Mouse (Mus musculus) mature B cell (primary cell): Measurements from ENCODE around the gene Cplx3.

ENCODE experiments used
- in situ Hi-C: fragments of 300-500 bp; cut with MboI; formaldehyde crosslinking; loops from 2 replicates; pipeline ENCODE4 v1.14.3; 2019

The Cplx3 gene

GRCm38 (mm10) chr9:57638651-57639459 is 32.8 kb upstream of the Cplx3 start:
- in situ Hi-C loops, result no loop called here

DNA sequence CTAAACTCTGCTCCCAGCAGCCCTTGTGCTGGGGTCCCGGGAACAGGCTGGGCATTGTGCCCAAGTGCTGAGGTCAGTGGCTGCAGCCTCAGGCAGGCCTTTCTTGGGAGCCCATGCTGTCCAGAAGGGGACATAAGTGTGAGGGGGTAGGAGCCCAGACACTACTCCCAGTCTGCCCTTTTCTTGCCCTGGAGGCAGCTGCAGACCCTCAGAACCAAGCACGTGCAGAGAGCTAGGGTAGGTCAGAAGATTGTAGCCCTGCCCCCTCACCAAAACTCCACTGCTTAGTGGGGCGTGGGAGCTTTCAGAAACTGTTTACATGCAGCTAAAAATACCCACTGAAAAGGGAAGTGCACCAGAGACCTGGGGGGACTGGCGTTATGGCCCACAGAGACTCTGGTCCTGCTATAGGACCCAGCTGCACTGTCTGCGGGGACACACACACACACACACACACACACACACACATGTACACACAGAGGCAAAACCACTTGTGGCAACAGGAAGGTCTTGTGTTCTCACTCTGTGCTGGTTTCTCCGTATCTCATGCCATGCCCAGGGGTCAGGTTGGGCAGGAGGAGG is 31.8 kb upstream of the Cplx3 start:
- in situ Hi-C loops, result no loop called here

- in situ Hi-C loops, result no loop called here
Measured at GRCm38 (mm10) chr9:57637272-57637671, 31.2 kb upstream of the Cplx3 start.

GRCm38 (mm10) chr9:57633481-57634024 is 27.5 kb upstream of the Cplx3 start:
- in situ Hi-C loops, result no loop called here

DNA sequence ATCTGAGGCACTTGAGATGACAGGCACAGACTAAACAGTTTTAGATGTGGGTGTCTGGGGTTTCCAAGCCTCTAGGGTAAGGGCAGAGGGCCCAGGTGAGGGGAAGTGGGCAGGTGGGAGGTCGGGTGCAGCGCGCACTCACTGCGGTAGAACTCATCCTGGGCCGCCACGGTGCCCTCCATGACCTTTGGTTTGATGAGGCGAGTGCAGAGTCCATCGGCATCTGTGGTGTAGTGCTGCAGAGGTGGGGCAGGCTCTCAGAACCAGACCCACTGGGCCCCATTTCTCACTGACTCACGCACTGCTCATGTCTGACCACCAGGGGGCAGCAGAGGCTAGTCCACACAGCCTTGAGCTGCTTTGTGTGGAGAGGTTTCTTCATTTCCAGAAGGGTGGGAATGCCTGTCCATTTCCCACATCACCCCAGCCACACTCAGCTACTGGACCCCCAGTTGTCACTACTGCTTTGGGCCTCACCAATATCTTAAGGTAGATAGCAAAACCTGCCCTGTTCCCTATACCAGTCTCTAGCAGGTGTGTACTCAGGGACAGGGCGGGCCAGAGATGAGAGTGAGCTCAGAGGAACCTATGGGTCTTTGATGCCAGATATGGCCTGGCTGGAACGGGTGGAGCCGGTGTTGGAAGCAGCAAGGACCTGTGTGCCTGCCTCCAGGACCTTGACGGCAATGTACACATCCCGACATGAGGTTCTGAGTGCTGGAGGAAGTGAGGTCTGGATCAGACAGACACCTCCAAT is 23.2 kb upstream of the Cplx3 start:
- in situ Hi-C loops, result no loop called here

- in situ Hi-C loops, result no loop called here
Measured at GRCm38 (mm10) chr9:57628717-57629116, 22.6 kb upstream of the Cplx3 start.

DNA sequence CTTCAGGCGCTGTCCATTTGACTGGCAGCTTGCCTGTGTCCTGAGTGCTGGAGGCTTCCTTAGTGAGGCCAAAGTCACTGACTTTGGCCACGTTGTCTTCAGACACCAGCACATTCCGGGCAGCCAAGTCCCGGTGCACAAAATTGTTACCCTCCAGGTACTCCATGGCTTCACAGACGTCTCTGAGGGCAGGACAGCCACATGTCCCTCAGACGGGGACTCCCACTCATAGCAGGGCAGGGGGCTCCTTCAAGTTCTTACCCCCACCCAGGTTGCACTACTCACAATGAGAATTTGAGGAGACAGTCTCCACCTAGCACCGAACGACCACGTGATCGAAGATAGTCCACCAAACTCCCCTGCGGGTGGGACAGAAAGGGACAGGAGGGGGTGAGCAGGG is 21.8 kb upstream of the Cplx3 start:
- in situ Hi-C loops, result no loop called here

DNA sequence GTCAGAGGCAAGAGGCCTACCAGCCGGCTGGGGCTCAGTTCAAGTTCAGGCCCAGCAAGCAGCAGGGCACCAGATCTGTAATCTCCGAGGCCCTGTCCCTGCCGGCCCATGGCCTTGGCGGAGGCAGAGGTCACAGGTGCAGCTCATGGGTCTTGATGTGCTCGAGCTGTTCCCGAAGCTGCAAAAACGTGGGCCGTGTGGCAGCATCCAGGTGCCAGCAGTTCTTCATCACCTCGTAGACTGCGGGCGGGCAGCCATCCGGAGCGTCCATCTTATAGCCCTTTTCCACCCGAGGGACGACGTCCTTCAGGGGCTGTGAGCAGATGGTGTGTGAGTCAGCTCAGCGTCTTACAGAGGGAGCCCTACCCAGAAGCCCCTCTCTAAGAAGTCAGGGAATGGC is 21.1 kb upstream of the Cplx3 start:
- in situ Hi-C loops, result no loop called here

- in situ Hi-C loops, result no loop called here
Measured at GRCm38 (mm10) chr9:57625674-57626500, 19.8 kb upstream of the Cplx3 start.

- in situ Hi-C loops, result no loop called here
Measured at GRCm38 (mm10) chr9:57624295-57624694, 18.2 kb upstream of the Cplx3 start.

- in situ Hi-C loops, result no loop called here
Measured at GRCm38 (mm10) chr9:57620674-57621073, 14.6 kb upstream of the Cplx3 start, which contains the start of gene Lman1l. Lman1l (minus strand) TSS chr9:57620774.

DNA sequence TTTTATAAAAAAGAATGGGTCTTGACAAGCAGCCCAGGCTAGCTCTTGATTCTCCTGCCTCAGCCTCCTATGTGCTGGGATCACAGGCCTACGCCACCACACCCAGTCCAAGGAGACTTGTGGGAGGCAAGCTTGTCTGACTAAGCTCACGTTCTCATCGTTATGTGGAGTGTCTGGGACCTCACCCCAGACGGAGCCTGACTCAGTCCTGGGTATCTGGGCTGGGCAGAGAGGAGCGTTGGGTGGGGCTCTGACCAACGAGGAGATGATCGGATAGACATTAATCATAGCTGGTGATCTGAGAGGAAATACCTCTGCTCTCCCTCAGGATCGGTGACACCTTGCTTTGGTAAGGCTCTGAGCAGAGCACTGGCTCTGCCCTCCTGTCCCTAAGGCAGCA is 12.8 kb upstream of the Cplx3 start:
- in situ Hi-C loops, result no loop called here

GRCm38 (mm10) chr9:57617556-57618169 is 11.6 kb upstream of the Cplx3 start:
- in situ Hi-C loops, result no loop called here

- in situ Hi-C loops, result no loop called here
Measured at GRCm38 (mm10) chr9:57614786-57615185, 8.7 kb upstream of the Cplx3 start.

- in situ Hi-C loops, result no loop called here
Measured at GRCm38 (mm10) chr9:57613975-57614374, 7.9 kb upstream of the Cplx3 start.

DNA sequence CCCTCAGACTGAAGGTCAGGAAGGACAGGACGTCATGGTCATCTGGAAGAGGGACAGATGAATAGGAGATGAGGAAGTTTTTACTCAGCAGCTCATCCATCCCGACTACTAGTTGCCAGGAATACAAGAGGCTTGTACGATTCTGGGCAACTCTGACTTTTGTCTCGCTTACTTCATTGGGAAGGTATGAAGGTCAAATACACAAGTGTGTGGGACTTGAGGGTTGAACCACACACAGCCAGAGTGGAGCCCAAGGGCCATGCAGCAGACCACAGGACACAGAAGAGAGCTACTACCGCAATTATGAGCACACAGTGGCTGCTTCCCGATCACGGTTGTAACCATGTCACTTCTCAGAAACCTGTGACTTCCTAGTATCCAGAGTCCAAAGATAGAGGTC is 6.5 kb upstream of the Cplx3 start:
- in situ Hi-C loops, result no loop called here

DNA sequence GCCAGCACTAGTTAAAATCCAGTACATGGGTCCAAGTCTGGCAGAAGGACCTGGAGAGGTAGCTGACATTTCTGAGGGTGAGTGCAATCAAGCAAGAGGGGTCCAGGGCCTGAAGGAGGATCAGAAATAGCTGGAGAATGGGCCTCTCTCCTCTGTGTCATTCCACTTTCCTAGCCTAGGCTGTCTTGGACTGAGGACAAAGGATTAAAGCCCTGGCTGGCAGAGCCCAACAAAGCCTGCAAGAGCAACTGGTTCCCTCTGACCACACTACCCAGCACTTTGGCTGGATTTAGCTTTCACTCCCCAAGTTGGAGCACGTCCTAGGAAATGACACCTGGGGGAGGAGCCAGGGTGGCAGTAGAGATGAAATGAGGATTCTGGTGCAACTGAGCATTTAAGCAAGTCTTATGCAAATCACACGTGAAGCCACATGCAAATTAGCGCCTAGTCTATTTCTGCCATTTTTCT is 4.3 kb upstream of the Cplx3 start:
- in situ Hi-C loops, result no loop called here

GRCm38 (mm10) chr9:57609803-57610202 is 3.7 kb upstream of the Cplx3 start:
- in situ Hi-C loops, result no loop called here

- in situ Hi-C loops, result no loop called here
Measured at GRCm38 (mm10) chr9:57605503-57605902, 578 bp downstream of the Cplx3 start.

- in situ Hi-C loops, result no loop called here
Measured at GRCm38 (mm10) chr9:57604875-57605274, 1.2 kb downstream of the Cplx3 start.

GRCm38 (mm10) chr9:57602098-57602497 is 4.0 kb downstream of the Cplx3 start:
- in situ Hi-C loops, result no loop called here
